Mouse (Mus musculus) ES-Bruce4 (cell line): ENCODE results near the gene Pgbd5. TPM values are rescaled to one million over a fixed set of nuclear protein-coding genes. Genes with fewer than 3 reads are reported as not detected.

Source experiments
- H3K27ac ChIP-seq: 2 replicates; pipeline ENCODE4 v1.5.1; 2012; ENCODE audit warnings: low read length, inconsistent platforms; ENCODE audit not compliant: insufficient read depth
- H3K27me3 ChIP-seq: 2 replicates; pipeline ENCODE4 v1.6.1; 2012; ENCODE audit warnings: mild to moderate bottlenecking, low read length, inconsistent platforms; ENCODE audit not compliant: control insufficient read depth, poor library complexity, insufficient read depth, severe bottlenecking
- H3K36me3 ChIP-seq: 2 replicates; pipeline ENCODE4 v1.6.1; 2012; ENCODE audit warnings: inconsistent platforms, mild to moderate bottlenecking, low read length, moderate library complexity; ENCODE audit not compliant: control insufficient read depth, poor library complexity, insufficient read depth, severe bottlenecking
- H3K4me1 ChIP-seq: one replicate; pipeline ENCODE4 v1.8.1; 2011; ENCODE audit warnings: low read length; ENCODE audit not compliant: control insufficient read depth, insufficient read depth
- H3K4me3 ChIP-seq: 2 replicates; pipeline ENCODE4 v1.5.1; 2011; ENCODE audit warnings: low read depth, mild to moderate bottlenecking, low read length
- H3K9ac ChIP-seq: 2 replicates; pipeline ENCODE4 v1.6.1; 2012; ENCODE audit warnings: low read depth, mild to moderate bottlenecking, inconsistent platforms; ENCODE audit not compliant: poor library complexity, severe bottlenecking
- H3K9me3 ChIP-seq: replicated peaks from 2 replicates; pipeline ENCODE4 v1.6.1; 2012; ENCODE audit warnings: mild to moderate bottlenecking, low read length, inconsistent platforms; ENCODE audit not compliant: control insufficient read depth, poor library complexity, insufficient read depth, severe bottlenecking
- CTCF ChIP-seq: IDR thresholded peaks from one replicate; pipeline ENCODE4 v1.8.1; 2011; ENCODE audit warnings: low read depth, low read length
- EP300 ChIP-seq: IDR thresholded peaks from 2 replicates; pipeline ENCODE4 v1.6.1; 2011; ENCODE audit warnings: low read depth, low read length; ENCODE audit not compliant: insufficient read depth
- POLR2A ChIP-seq: IDR thresholded peaks from one replicate; pipeline ENCODE4 v1.8.1; 2011; ENCODE audit warnings: low read length; ENCODE audit not compliant: insufficient read depth
- polyA plus RNA-seq: library from polyadenylated mRNA; stranded (reverse); fragments of >200 nt; gene quantifications from 2 replicates; pipeline ENCODE4 v1.2.4, GENCODE M21; 2011; ENCODE audit warnings: low read depth; ENCODE audit not compliant: missing spikeins, insufficient read depth, insufficient read length

The Pgbd5 gene
- polyA plus RNA-seq, 1 experiment, result 4.0 TPM

DNA sequence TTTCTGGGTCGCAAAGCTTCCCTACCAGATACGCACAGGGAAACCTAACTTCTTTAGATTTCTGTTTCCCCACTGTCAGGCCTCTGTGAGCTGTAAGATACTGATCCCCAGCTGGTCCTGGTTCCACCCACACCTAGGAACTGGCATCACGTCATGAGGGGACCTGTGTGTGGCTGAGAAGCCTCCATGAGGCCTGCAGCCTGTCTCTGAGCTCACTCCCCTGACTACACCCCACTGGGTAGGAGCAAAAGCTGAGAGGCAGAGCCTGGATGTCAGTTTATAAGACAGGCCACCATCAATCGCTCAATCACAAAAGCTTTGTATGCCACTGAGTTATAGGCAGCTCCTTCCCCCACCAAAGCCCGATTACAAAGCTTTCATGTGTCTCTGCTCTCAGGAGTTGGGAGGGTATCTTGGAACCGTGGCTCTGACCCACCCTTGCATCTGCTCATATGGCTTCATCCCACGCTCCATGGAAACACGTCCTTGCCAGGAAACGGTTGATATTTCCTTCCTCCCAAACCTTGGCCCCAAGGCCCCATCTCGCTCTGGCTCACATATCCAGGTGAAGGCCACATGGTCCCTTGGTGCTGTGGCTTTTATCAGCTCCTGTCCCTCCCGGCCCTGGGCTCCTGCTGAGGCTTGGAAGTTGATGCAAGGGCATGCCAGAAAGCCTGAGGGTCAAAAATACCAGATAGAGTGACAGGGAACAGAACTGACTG lies 26.1 kb downstream of the Pgbd5 start:
- Histone ChIP-seq H3K4me3 (no peak overlapping the region), H3K9ac (no peak overlapping the region), H3K4me1 (peaks cover 2% of the 10 kb centered on the region), H3K27me3 (no peaks in the 10 kb centered on the region), H3K36me3 (no peaks in the 10 kb centered on the region), H3K27ac (no peak overlapping the region), H3K9me3 (no peaks in the 10 kb centered on the region)
- no peak for TF ChIP-seq EP300
- TF ChIP-seq POLR2A, result no peak

DNA sequence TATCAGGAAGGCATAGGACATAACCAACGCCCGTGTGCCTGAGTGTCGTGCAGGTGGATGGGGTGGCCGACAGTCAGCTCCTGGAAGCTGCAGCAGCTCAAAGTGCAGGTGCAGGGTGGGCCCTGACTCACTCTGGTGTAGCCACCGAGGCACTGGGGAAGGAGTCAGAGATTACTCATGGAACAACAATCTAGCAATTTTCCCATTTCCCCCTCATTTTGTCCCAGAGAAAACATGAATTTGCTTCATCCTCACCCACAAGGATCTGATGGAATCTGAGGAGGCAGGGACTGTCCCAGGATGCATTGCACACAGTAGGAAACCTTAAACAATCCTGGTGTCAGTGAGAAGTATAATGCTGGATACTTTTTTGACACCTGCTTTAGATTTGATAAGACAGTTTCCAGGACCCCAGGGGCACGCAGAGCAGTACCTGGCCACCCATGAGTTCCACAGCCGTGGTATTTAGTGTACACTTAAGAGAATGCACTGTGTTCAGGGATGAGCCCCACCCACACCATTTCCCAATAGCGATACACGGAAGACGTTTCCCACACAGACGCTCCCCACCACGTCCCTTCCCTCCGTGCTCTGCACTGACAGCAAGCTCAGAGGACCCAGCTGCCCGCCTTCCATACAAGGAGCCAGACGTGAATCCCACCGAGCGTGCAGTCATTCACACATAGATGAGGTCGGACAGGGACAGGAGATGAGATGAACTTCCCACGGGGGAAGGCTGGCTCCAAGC lies 26.8 kb downstream of the Pgbd5 start:
- Histone ChIP-seq H3K9ac (no peak overlapping the region), H3K27ac (no peak overlapping the region), H3K9me3 (no peaks in the 10 kb centered on the region), H3K4me3 (no peak overlapping the region), H3K36me3 (no peaks in the 10 kb centered on the region), H3K4me1 (peaks cover 2% of the 10 kb centered on the region), H3K27me3 (no peaks in the 10 kb centered on the region)
- TF ChIP-seq EP300 (no peak), CTCF (no peak), POLR2A (no peak)

- no peaks in the 10 kb centered on the region for H3K4me1 ChIP-seq
- H3K9ac ChIP-seq, result no peak overlapping the region
- TF ChIP-seq CTCF, result no peak
- no peak for TF ChIP-seq EP300
- no peak for TF ChIP-seq POLR2A
- H3K27me3 ChIP-seq, result no peaks in the 10 kb centered on the region
- no peak overlapping the region for H3K27ac ChIP-seq
- no peak overlapping the region for H3K4me3 ChIP-seq
- H3K9me3 ChIP-seq, result no peaks in the 10 kb centered on the region
- H3K36me3 ChIP-seq, result no peaks in the 10 kb centered on the region
Observed at GRCm38 (mm10) chr8:124404471-124405260, 34.8 kb downstream of the Pgbd5 start.

DNA sequence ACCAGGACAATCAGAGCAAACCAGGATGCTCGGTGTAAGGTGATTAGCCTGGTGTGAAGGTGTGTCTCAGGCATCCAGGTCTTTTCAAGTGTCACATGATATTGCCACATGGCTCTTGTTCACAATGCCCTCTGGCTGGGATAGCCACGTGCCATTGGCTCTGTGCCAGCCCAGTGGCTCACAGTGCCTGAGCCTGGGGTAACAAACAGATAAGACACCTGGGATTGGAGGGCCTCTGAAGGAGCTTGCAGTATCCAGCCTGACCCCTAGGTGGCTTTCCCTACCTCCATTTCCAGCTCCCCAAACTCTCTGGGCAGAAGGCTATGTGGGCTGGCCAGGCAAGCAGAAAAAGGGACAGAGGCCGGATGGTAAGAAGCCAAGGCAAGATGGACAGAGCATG lies 35.6 kb downstream of the Pgbd5 start:
- no peaks in the 10 kb centered on the region for H3K4me1 ChIP-seq
- H3K9ac ChIP-seq, result no peak overlapping the region
- H3K36me3 ChIP-seq, result no peaks in the 10 kb centered on the region
- H3K27ac ChIP-seq, result no peak overlapping the region
- H3K9me3 ChIP-seq, result no peaks in the 10 kb centered on the region
- no peak for TF ChIP-seq POLR2A
- peak; percentile 63 for TF ChIP-seq CTCF
- TF ChIP-seq EP300, result no peak
- no peak overlapping the region for H3K4me3 ChIP-seq
- H3K27me3 ChIP-seq, result no peaks in the 10 kb centered on the region

DNA sequence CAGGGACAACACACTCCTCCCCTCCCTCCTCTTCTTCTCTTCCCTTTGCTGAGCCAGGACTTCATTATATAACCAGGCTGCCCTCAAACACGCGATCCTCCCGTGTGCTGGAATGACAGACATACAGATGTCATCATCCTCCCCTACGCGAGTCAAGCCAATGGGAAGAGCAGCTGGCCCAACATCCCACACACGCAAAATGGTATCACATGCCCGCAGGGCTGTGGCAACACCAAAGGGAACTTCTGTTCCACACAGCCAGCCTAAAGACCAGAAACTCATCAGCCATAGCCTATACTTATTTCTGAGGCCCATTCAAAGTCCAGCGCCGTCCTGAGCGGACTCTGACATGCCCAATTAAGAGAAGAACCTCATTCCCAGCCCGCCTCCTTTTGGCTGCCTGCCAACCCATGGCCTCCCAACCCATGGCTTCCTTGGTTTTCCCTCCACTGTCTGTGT lies 40.0 kb downstream of the Pgbd5 start:
- H3K9me3 ChIP-seq, result no peaks in the 10 kb centered on the region
- H3K36me3 ChIP-seq, result no peaks in the 10 kb centered on the region
- H3K27ac ChIP-seq, result no peak overlapping the region
- H3K4me3 ChIP-seq, result no peak overlapping the region
- TF ChIP-seq EP300, result no peak
- H3K9ac ChIP-seq, result no peak overlapping the region
- H3K27me3 ChIP-seq, result no peaks in the 10 kb centered on the region
- no peaks in the 10 kb centered on the region for H3K4me1 ChIP-seq
